Mouse (Mus musculus) testis, adult 2 months (tissue): ENCODE results near the gene Noc3l. TPM values are rescaled to one million over a fixed set of nuclear protein-coding genes. Genes with fewer than 3 reads are reported as not detected.

ENCODE experiments used
- H3K27ac ChIP-seq: fragments of 200-500 bp; 2 replicates; pipeline ENCODE4 v1.5.1; 2012; ENCODE audit warnings: low read depth, low read length; ENCODE audit not compliant: control insufficient read depth, insufficient read depth
- H3K27me3 ChIP-seq: fragments of 200-500 bp; 2 replicates; pipeline ENCODE4 v1.6.1; 2012; ENCODE audit warnings: mild to moderate bottlenecking, low read length, moderate library complexity; ENCODE audit not compliant: control insufficient read depth, insufficient read depth
- H3K36me3 ChIP-seq: fragments of 200-500 bp; 2 replicates; pipeline ENCODE4 v1.6.1; 2012; ENCODE audit warnings: mild to moderate bottlenecking, low read length; ENCODE audit not compliant: control insufficient read depth, insufficient read depth
- H3K4me1 ChIP-seq: fragments of 200-500 bp; 2 replicates; pipeline ENCODE4 v1.6.1; 2012; ENCODE audit warnings: low read length; ENCODE audit not compliant: control insufficient read depth, insufficient read depth
- H3K4me3 ChIP-seq: fragments of 200-500 bp; 2 replicates; pipeline ENCODE4 v1.5.1; 2012; ENCODE audit warnings: low read depth, mild to moderate bottlenecking, low read length, moderate library complexity, mixed read lengths; ENCODE audit not compliant: control insufficient read depth
- CTCF ChIP-seq: fragments of 200-500 bp; IDR thresholded peaks from 2 replicates; pipeline ENCODE4 v1.5.1; 2012; ENCODE audit warnings: low read depth, mild to moderate bottlenecking, inconsistent platforms, low read length, moderate library complexity; ENCODE audit not compliant: control insufficient read depth, insufficient read depth, insufficient replicate concordance
- POLR2A ChIP-seq: fragments of 200-500 bp; IDR thresholded peaks from 2 replicates; pipeline ENCODE4 v1.6.1; 2012; ENCODE audit warnings: low read depth, mild to moderate bottlenecking, inconsistent platforms, low read length, moderate library complexity; ENCODE audit not compliant: control insufficient read depth
- polyA plus RNA-seq: library from polyadenylated mRNA; depleted of rRNA; stranded (reverse); fragments of >200 nt; gene quantifications from 2 replicates; pipeline ENCODE4 v1.2.3, GENCODE M21; 2012; rRNA removed

Gene Noc3l
- polyA plus RNA-seq, result 3.0 and 3.4 TPM in 2 replicates

DNA sequence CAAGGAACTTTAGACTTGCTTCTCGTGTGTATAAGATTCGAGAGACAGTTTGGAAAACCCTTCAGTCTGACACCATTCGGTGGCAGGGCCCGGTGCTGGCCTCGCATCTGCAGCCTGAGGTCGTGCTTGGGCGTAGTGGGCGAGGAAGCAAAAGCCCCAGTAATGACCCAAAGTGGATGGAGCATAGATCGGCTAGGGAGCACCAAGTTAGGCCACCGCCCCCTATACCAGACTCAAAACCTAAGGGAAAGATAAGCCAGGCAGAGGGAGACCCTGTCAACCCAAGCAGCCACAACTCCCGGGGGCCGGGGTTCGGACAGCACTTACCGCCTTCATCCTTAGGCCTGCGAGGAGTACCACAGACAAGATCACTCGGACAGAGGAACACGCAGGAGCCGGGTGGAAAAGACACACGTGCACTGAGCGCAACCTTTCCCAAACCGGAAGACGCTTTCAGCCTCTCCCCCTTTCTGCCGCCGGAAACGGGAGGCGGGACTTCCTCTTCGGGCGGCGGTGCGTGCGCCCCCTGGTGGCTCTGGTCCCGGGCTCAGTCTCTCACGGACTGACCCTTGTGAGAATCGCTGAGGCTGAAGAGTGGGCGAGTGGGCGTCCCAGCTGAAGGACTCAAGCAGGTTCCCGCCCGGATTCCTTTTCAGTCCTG lies at the start of gene Noc3l:
Gene Noc3l, minus strand, starts transcription at position 472 of the 661 bp plus-strand sequence.
- H3K27me3 ChIP-seq, result no peaks in the 10 kb centered on the region
- peak; percentile 77 for TF ChIP-seq POLR2A
- TF ChIP-seq CTCF, result peak; percentile 88
- peak within 1 kb of the TSS; percentile 98 for H3K4me3 ChIP-seq
- peak within 1 kb of the TSS; percentile 67 for H3K27ac ChIP-seq
- peaks cover 2% of the 10 kb centered on the region; the same call in 1 of the 2 replicates for H3K4me1 ChIP-seq
- H3K36me3 ChIP-seq, result peaks cover 2% of the 10 kb centered on the region; the same call in 1 of the 2 replicates

DNA sequence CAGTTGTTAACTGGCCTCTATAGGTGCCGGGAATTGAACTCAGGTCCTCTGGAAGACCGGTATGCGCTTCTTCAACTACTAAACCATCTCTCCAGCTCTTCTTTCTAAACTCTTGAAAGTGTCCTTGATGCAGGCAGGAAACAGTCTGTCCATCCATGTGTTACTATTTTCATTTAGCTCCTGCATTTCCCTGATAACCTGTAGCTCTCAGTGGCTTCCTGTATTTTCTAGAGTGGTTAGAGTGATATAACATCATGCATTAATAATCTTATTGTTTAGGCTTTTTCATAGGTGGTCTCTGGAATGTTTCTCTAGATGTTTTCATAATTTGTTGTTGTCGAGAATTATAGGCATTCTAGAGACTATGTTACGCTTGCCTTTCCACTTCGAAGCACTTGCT lies 43.5 kb upstream of the Noc3l start:
- Histone ChIP-seq H3K27ac (no peak overlapping the region), H3K4me1 (no peaks in the 10 kb centered on the region), H3K27me3 (no peaks in the 10 kb centered on the region), H3K4me3 (no peak overlapping the region), H3K36me3 (no peaks in the 10 kb centered on the region; the same call in 1 of the 2 replicates)
- no peak for TF ChIP-seq CTCF
- no peak for TF ChIP-seq POLR2A

DNA sequence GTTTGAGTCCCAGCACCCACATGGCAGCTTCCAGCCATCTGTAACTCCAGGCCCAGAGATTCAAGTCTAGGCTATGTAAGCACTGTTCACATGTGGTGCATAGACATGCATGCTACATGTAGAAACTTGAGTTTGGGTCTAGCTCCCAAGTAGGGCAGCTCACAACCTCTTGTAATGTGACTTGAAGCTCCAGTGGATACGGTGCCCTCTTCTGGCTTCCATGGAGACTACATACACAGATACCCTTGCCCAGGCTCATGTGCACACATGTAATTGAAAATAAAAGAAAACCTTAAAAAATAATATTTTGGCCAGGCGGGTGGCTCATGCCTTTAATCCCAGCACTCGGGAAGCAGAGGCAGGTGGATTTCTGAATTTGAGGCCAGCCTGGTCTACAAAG lies 39.2 kb upstream of the Noc3l start:
- H3K36me3 ChIP-seq, result no peaks in the 10 kb centered on the region
- H3K27me3 ChIP-seq, result no peaks in the 10 kb centered on the region
- no peak overlapping the region for H3K27ac ChIP-seq
- H3K4me3 ChIP-seq, result no peak overlapping the region
- H3K4me1 ChIP-seq, result no peaks in the 10 kb centered on the region
- no peak for TF ChIP-seq POLR2A
- TF ChIP-seq CTCF, result no peak

DNA sequence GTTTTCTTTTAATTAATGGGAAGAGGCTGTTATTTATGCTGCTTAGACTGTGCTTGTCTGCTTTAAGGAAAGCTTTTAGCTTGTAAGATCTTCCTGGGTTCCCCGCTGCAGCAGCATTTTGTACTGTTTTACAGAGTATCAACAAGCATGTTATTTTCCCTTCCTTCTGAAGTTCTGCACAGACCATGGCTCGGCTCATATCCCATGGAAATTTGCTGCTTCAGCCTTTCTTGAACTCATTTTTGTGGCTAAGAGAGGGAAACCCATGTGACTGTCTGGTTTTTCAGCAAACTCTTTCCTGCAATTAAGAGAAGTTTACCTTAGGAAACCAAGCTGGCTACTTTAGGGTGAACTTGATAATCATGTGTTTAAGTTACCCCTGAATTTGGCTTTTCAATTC lies 27.3 kb upstream of the Noc3l start:
- Histone ChIP-seq H3K27ac (no peak overlapping the region), H3K4me1 (no peaks in the 10 kb centered on the region), H3K27me3 (no peaks in the 10 kb centered on the region), H3K4me3 (no peak overlapping the region), H3K36me3 (no peaks in the 10 kb centered on the region; the same call in 1 of the 2 replicates)
- TF ChIP-seq CTCF (no peak), POLR2A (no peak)

DNA sequence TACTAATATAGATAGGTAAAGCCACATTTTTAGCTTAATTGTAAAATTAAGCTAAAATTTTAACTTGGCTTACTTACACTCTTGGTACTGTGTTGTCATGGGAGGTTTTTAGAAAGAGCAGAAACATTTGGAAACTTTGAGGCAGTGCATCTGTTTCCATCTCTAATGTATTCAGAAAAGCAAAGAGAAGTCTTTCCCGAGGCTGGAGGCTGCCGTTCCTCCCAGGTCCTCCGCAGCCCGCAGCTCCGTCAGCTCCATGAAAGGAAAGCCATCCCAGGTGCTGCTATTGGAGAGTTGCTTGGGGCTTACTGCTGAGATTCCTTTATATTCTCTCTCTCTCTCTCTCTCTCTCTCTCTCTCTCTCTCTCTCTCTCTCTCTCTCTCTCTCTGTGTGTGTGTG lies 25.8 kb upstream of the Noc3l start:
- TF ChIP-seq CTCF (no peak), POLR2A (no peak)
- no peaks in the 10 kb centered on the region; the same call in 1 of the 2 replicates for H3K36me3 ChIP-seq
- H3K4me3 ChIP-seq, result no peak overlapping the region
- H3K4me1 ChIP-seq, result no peaks in the 10 kb centered on the region
- no peaks in the 10 kb centered on the region for H3K27me3 ChIP-seq
- H3K27ac ChIP-seq, result no peak overlapping the region

DNA sequence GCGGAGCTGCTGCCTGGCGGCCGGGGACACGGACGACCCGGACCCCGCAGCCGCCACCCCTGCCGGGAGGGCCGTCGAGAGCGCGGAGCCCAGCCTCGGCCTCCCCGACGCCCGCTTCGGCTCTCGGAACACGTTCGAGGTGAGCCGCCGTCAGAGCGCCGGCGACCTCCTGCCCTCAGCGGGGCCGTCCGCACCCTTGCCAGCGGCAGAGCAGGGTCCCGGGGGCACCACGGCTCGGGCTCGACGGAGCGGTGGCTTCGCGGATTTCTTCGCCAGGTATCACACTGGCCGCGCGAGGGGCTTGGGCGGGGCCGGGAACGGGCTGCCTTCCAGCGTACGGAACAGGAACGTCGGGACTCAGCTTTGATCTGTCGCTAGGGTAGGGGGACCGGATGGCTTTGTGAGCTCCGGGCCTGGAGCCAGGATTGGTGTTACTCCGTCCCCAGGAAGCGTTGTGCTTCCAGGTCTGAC lies 18.2 kb upstream of the Noc3l start:
- Histone ChIP-seq H3K36me3 (no peaks in the 10 kb centered on the region), H3K4me1 (peaks cover 4% of the 10 kb centered on the region; the same call in 1 of the 2 replicates), H3K27me3 (no peaks in the 10 kb centered on the region), H3K4me3 (peak overlapping the region; percentile 90), H3K27ac (peak overlapping the region; percentile 89)
- TF ChIP-seq POLR2A, result peak; percentile 36; the same call in 1 of the 2 replicates
- TF ChIP-seq CTCF, result no peak

DNA sequence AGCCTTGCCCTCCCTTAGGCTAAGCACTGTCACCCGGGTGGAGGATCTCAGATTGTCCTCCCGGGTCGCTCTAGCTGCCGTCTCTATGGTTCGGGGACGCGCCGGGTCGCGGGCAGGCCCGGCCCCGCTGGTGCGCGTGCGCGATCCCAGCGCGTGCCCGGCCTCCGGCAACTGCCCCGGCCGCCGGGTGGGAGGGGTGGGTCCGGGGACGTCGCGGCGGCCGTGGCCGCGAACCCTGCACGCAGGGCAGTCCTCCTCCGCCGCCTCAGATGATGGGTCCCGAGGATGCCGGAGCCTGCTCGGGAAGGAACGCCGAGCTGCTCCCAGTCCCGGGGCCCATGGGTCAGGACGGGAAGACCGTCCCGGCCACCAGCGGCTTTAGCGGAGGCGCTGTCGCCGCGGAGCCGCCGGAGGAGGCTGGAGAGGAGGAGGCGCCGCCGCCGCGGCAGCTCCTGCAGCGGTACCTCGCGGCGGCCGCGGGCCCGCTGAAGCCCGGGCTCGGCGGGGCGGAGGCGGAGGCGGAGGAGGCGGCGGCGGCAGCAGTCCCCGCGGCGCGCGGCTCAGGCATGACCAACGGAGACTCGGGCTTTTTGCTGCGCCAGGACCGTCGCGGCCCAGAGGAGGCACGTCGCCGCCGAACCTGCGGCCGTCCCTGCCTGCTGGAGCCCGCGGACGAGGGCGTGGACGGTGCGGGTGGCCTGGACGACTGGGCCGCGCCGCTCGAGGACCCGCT lies 17.6 kb upstream of the Noc3l start, which contains the start of gene Tbc1d12:
Gene Tbc1d12, plus strand, starts transcription at position 142 of the 733 bp plus-strand sequence.
- Histone ChIP-seq H3K36me3 (no peaks in the 10 kb centered on the region), H3K27ac (peak within 1 kb of the TSS; percentile 89), H3K4me3 (peak within 1 kb of the TSS; percentile 90), H3K4me1 (peaks cover 4% of the 10 kb centered on the region; the same call in 1 of the 2 replicates), H3K27me3 (no peaks in the 10 kb centered on the region)
- no peak for TF ChIP-seq CTCF
- TF ChIP-seq POLR2A, result peak; percentile 62
